Mouse (Mus musculus) heart, adult 2 months (tissue): ENCODE results near the gene Ube2r2. TPM values are rescaled to one million over a fixed set of nuclear protein-coding genes. Genes with fewer than 3 reads are reported as not detected.

Experiments used
- DNase-seq, 2 experiments: peaks; one replicate each; pipeline ENCODE4 v3.0.0; 2021
- H3K27ac ChIP-seq: fragments of 200-600 bp; 2 replicates; pipeline ENCODE4 v1.8.1; 2022
- H3K27me3 ChIP-seq: fragments of 200-500 bp; 2 replicates; pipeline ENCODE4 v1.6.1; 2012; ENCODE audit warnings: mild to moderate bottlenecking, low read length, inconsistent platforms, mixed read lengths; ENCODE audit not compliant: control insufficient read depth, insufficient read depth
- H3K36me3 ChIP-seq: fragments of 200-500 bp; 2 replicates; pipeline ENCODE4 v1.6.1; 2012; ENCODE audit warnings: low read length, inconsistent platforms; ENCODE audit not compliant: control insufficient read depth, insufficient read depth
- H3K4me1 ChIP-seq: fragments of 200-500 bp; 2 replicates; pipeline ENCODE4 v1.6.1; 2011; ENCODE audit warnings: low read length; ENCODE audit not compliant: control insufficient read depth, insufficient read depth
- H3K4me3 ChIP-seq: fragments of 200-600 bp; 2 replicates; pipeline ENCODE4 v1.8.1; 2022
- H3K79me2 ChIP-seq: fragments of 200-500 bp; replicated peaks from 2 replicates; pipeline ENCODE4 v1.6.1; 2012; ENCODE audit warnings: mild to moderate bottlenecking, inconsistent platforms, low read length, moderate library complexity, mixed read lengths; ENCODE audit not compliant: control insufficient read depth, insufficient read depth
- H3K9ac ChIP-seq: fragments of 200-500 bp; 2 replicates; pipeline ENCODE4 v1.6.1; 2012; ENCODE audit warnings: low read depth, mild to moderate bottlenecking, control low read depth, inconsistent platforms, low read length, mixed read lengths
- CTCF ChIP-seq: fragments of 200-600 bp; IDR thresholded peaks from 2 replicates; pipeline ENCODE4 v1.8.1; 2022; ENCODE audit warnings: antibody characterized with exemption, mild to moderate bottlenecking, moderate library complexity
- EP300 ChIP-seq: fragments of 200-500 bp; IDR thresholded peaks from 2 replicates; pipeline ENCODE4 v1.6.1; 2011; ENCODE audit warnings: low read depth, low read length, control low read depth; ENCODE audit not compliant: insufficient read depth
- POLR2A ChIP-seq: fragments of 200-500 bp; IDR thresholded peaks from 2 replicates; pipeline ENCODE4 v1.6.1; 2011; ENCODE audit warnings: mild to moderate bottlenecking, low read depth, low read length, control low read depth; ENCODE audit not compliant: insufficient read depth
- WGBS: fragments of 180-500 bp; shearing (Covaris S2); methylation state at CpG from one replicate; pipeline ENCODE4 v1.1.7; 2018; 5-methylcytosine and 5-hydroxymethylcytosine counted together
- intact Hi-C: fragments of 180-260 bp; cut with DNase I; formaldehyde crosslinking; loops from one replicate; pipeline ENCODE4 v1.15.1; 2025
- polyA plus RNA-seq: library from polyadenylated mRNA; depleted of rRNA; stranded (reverse); fragments of >200 nt; gene quantifications from 2 replicates; pipeline ENCODE4 v1.2.3, GENCODE M21; 2012
- total RNA-seq, 2 experiments: library from RNA; stranded (reverse); gene quantifications; 2 replicates each; pipeline ENCODE4 v1.2.3; 2021

Gene Ube2r2
- total and polyA plus RNA-seq, 3 experiments = 52.7 to 133 (median 121) TPM

DNA sequence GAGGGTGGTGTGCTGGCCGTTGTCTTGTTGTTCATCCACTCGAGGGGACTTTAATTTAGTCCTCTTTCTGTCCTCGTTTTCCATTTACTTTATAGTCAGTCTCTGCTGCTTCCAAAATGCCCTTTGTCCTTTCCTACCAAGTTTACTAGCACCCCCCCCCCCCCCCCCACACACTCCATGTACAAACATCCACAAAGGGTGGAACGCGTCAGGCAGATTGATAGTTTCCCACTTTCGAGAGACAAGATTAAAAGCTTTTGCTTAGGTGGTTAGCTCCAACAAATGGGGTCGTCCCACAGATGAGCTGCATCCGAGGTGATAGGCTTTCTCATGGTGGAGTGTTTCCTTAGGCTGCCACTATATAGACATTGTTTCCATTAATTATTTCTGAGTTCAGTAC is 1.3 kb downstream of the Ube2r2 start:
- H3K9ac ChIP-seq = peak overlapping the region; percentile 92
- no peak for DNase-seq
- H3K36me3 ChIP-seq = peaks cover 18% of the 10 kb centered on the region
- intact Hi-C loops = no loop called here
- WGBS = 1% methylated on average over 8 of the region's 8 CpGs
- TF ChIP-seq POLR2A = no peak
- no peak for TF ChIP-seq EP300
- TF ChIP-seq CTCF = no peak
- H3K4me1 ChIP-seq = peaks cover 5% of the 10 kb centered on the region
- peak overlapping the region; percentile 92 for H3K4me3 ChIP-seq
- peak overlapping the region; percentile 97 for H3K27ac ChIP-seq
- H3K79me2 ChIP-seq = no peaks in the 10 kb centered on the region; the same call in 1 of the 2 replicates
- no peaks in the 10 kb centered on the region for H3K27me3 ChIP-seq

DNA sequence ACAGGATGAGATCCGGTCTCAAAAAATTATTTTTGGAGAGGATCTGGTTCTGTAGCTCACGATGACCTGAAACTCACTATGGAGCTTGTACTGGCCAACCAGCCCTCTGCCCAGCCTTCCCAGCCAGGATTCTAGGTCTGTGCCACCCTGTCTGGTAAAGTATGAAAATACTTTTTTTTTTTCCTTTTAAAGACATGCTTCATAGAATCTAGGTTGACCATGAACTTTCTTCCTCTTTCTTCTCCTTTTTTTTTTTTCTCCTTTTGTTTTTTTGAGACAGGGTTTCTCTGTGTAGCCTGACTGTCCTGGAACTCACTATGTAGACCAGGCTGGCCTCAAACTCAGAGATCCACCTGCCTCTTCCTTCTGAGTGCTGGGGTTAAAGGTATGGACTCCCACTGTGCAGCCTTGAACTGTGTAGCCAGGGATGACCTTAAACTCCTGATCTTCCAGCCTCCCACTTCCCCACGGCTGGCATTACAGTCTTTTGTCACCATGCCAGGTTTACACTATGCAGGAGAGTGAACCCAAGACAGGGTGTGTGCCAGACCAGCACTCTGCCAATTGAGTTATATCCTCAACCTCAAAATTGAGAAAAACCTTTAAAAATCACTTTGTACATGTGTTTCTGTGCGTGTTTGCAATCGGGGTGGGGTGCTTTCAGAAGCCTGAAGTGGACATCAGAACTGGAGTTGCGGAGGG is 4.8 kb downstream of the Ube2r2 start:
- Histone ChIP-seq H3K9ac (no peak overlapping the region), H3K27me3 (no peaks in the 10 kb centered on the region), H3K27ac (no peak overlapping the region), H3K4me3 (no peak overlapping the region), H3K36me3 (peaks cover 18% of the 10 kb centered on the region), H3K4me1 (peaks cover 7% of the 10 kb centered on the region), H3K79me2 (peaks cover 6% of the 10 kb centered on the region; the same call in 1 of the 2 replicates)
- intact Hi-C loops = no loop called here
- TF ChIP-seq EP300 (no peak), POLR2A (no peak), CTCF (no peak)
- WGBS = 75% methylated on average over 6 of the region's 6 CpGs
- no peak for DNase-seq

DNA sequence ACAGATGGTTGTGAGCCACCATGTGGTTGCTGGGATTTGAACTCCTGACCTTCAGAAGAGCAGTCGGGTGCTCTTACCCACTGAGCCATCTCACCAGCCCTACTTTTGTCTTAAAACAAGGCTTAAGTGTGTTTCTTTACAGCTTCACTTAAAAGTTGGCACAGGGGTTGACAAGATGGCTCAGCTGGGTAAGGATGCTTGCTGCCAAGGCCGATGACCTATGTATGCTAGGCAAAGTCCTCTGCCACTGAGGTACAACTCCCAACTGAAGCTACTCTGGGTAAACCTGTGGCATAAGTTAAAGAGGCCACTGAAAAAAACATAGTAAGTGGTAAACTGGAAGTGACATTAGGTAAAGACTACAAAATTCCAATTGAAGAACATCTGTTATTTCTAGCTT is 7.1 kb downstream of the Ube2r2 start:
- Histone ChIP-seq H3K36me3 (peaks cover 15% of the 10 kb centered on the region), H3K4me1 (peaks cover 9% of the 10 kb centered on the region), H3K9ac (no peak overlapping the region), H3K79me2 (peaks cover 9% of the 10 kb centered on the region), H3K27me3 (no peaks in the 10 kb centered on the region), H3K27ac (no peak overlapping the region), H3K4me3 (no peak overlapping the region)
- TF ChIP-seq EP300 (no peak), CTCF (no peak), POLR2A (no peak)
- intact Hi-C loops = no loop called here
- DNase-seq = no peak
- 77% methylated on average over 2 of the region's 2 CpGs for WGBS

DNA sequence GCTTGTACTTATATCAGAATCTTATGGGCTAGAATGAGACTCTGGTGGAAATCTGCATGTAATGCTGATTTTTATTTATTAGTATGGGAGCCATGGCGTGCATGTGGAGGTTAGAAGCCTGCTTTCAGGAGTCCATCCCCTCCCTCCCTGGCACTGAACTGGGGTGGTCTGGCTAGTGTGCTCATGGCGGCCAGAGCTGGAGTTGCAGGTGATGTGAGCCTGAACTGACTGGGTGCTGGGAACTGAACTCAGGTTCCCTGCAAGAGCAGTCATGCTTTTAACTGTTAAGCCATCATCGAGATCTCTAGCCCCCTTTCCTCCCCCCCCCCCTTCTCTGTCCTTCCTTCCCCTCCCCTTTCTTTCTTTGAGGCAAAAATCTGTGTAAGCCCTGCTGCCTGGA is 14.3 kb downstream of the Ube2r2 start:
- Histone ChIP-seq H3K27ac (no peak overlapping the region), H3K36me3 (no peaks in the 10 kb centered on the region), H3K4me3 (no peak overlapping the region), H3K4me1 (peaks cover 8% of the 10 kb centered on the region), H3K9ac (no peak overlapping the region), H3K27me3 (no peaks in the 10 kb centered on the region), H3K79me2 (peaks cover 9% of the 10 kb centered on the region)
- 78% methylated on average over 3 of the region's 3 CpGs for WGBS
- intact Hi-C loops = no loop called here
- DNase-seq = no peak
- no peak for TF ChIP-seq EP300
- TF ChIP-seq POLR2A = no peak

DNA sequence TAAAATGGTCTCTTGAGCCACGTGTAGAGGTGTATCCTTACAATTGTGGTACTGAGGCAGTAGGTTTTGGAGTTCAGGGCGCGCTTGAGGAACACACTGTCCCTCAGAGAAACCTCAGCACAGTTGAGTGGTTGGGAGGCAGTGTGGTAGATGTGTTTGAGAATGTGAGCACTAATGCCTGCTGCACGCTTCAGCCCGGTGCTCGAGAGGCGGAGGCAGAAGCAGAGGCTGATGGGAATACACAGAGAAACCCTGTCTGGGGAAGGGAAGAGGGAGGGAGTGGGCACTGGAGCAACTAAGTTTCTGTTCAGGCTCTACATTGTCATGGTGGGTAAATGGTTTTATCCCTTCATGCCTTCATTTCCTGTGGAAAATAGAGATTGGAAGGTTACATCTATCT is 15.6 kb downstream of the Ube2r2 start:
- WGBS = 89% methylated on average over 7 of the region's 7 CpGs
- Histone ChIP-seq H3K4me3 (no peak overlapping the region), H3K79me2 (peaks cover 7% of the 10 kb centered on the region), H3K27me3 (no peaks in the 10 kb centered on the region), H3K4me1 (peaks cover 6% of the 10 kb centered on the region), H3K9ac (no peak overlapping the region), H3K27ac (no peak overlapping the region), H3K36me3 (no peaks in the 10 kb centered on the region; the same call in 1 of the 2 replicates)
- no peak for DNase-seq
- intact Hi-C loops = no loop called here
- TF ChIP-seq EP300 (no peak), POLR2A (no peak), CTCF (no peak)

DNA sequence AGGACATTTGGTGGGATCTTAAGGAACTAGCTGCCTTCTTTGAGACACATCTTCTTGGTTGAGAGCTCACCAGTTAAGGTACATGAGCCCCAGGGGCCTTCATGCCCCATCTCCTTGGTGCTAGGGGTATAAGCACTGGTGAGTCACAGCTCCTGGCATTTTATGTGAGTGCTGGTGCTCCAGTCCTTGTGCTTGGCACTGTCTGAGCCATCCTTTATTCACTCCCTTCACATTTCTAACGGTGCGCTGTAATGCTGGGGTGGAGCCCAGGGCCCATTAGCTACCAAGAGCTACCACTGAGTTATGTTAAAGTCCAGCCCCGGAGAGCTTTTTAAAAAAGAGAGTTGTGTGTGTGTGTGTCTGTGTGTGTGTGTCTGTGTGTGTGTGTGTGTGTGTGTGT is 17.6 kb downstream of the Ube2r2 start:
- WGBS = 62% methylated on average over 3 of the region's 3 CpGs
- DNase-seq = no peak
- H3K27me3 ChIP-seq = no peaks in the 10 kb centered on the region
- no peak for TF ChIP-seq EP300
- TF ChIP-seq POLR2A = no peak
- no peak for TF ChIP-seq CTCF
- H3K79me2 ChIP-seq = peaks cover 6% of the 10 kb centered on the region
- no peak overlapping the region for H3K27ac ChIP-seq
- intact Hi-C loops = no loop called here
- no peak overlapping the region for H3K4me3 ChIP-seq
- H3K4me1 ChIP-seq = peaks cover 10% of the 10 kb centered on the region
- H3K36me3 ChIP-seq = peaks cover 6% of the 10 kb centered on the region
- no peak overlapping the region for H3K9ac ChIP-seq

DNA sequence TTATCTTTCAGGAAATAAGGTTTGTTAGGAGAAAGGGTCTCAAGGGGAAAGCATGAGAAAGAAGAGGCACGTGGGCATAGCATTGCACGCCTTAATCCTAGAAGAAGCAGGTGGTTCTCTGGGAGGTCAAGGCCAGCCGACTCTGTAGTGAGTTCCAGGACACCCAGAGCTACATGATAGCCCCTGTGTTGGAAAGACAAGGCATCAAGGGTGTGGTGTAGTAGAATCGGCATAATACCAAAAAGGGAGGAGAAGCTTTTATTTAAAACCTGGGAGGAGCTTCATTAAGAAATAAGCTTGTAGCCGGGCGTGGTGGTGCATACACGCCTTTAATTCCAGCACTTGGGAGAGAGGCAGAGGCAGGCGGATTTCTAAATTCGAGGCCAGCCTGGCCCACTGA is 21.4 kb downstream of the Ube2r2 start:
- intact Hi-C loops = no loop called here
- TF ChIP-seq CTCF = no peak
- no peak for TF ChIP-seq POLR2A
- TF ChIP-seq EP300 = no peak
- Histone ChIP-seq H3K9ac (no peak overlapping the region), H3K4me3 (no peak overlapping the region), H3K4me1 (peaks cover 9% of the 10 kb centered on the region), H3K79me2 (peaks cover 6% of the 10 kb centered on the region), H3K27me3 (no peaks in the 10 kb centered on the region), H3K36me3 (peaks cover 9% of the 10 kb centered on the region), H3K27ac (no peak overlapping the region)
- no peak for DNase-seq
- WGBS = 45% methylated on average over 9 of the region's 9 CpGs
